Mouse (Mus musculus) fat pad, adult 2 months (tissue): ENCODE measurements at regions not wholly inside any gene's neighbourhood (a gene's known extent, or its start where the extent isn't known, plus 50 kb on each side); places are given as distances from the start of the nearest gene placed in this dataset.

Experiments used
- DNase-seq: peaks from one replicate; pipeline ENCODE4 v3.0.0-alpha.2; 2011; ENCODE audit warnings: low read depth, low spot score; ENCODE audit errors: extremely low read depth

- DNase-seq = no peak
Measured at GRCm38 (mm10) chr16:50859513-50859912, 268.6 kb upstream of the Ccdc54 start.

- DNase-seq = no peak
Measured at GRCm38 (mm10) chr16:50852081-50852480, 261.1 kb upstream of the Ccdc54 start.

- DNase-seq = peak; percentile 67
Measured at GRCm38 (mm10) chr16:50847693-50848092, 256.7 kb upstream of the Ccdc54 start.

GRCm38 (mm10) chr16:50846505-50846904 lies 255.6 kb upstream of the Ccdc54 start:
- no peak for DNase-seq

- no peak for DNase-seq
Measured at GRCm38 (mm10) chr16:50841677-50842580, 251.0 kb upstream of the Ccdc54 start.

- DNase-seq = no peak
Measured at GRCm38 (mm10) chr16:50841205-50841604, 250.3 kb upstream of the Ccdc54 start.

- DNase-seq = no peak
Measured at GRCm38 (mm10) chr16:50839665-50840064, 248.7 kb upstream of the Ccdc54 start.

GRCm38 (mm10) chr16:50837416-50837815 lies 246.5 kb upstream of the Ccdc54 start:
- DNase-seq = no peak

GRCm38 (mm10) chr16:50836457-50836856 lies 245.5 kb upstream of the Ccdc54 start:
- no peak for DNase-seq

GRCm38 (mm10) chr16:50833357-50833756 lies 242.4 kb upstream of the Ccdc54 start:
- DNase-seq = no peak

GRCm38 (mm10) chr16:50822352-50822751 lies 231.4 kb upstream of the Ccdc54 start:
- no peak for DNase-seq

GRCm38 (mm10) chr16:50814626-50815025 lies 223.7 kb upstream of the Ccdc54 start:
- DNase-seq = peak; percentile 78

GRCm38 (mm10) chr16:50799145-50799794 lies 208.3 kb upstream of the Ccdc54 start:
- no peak for DNase-seq

GRCm38 (mm10) chr16:50798095-50798494 lies 207.1 kb upstream of the Ccdc54 start:
- no peak for DNase-seq

GRCm38 (mm10) chr16:50792960-50793359 lies 202.0 kb upstream of the Ccdc54 start:
- DNase-seq = no peak

- no peak for DNase-seq
Measured at GRCm38 (mm10) chr16:50792506-50792905, 201.6 kb upstream of the Ccdc54 start.

- no peak for DNase-seq
Measured at GRCm38 (mm10) chr16:50788702-50789101, 197.7 kb upstream of the Ccdc54 start.

GRCm38 (mm10) chr16:50786199-50786598 lies 195.2 kb upstream of the Ccdc54 start:
- DNase-seq = no peak

GRCm38 (mm10) chr16:50785384-50785783 lies 194.4 kb upstream of the Ccdc54 start:
- DNase-seq = peak; percentile 43

- no peak for DNase-seq
Measured at GRCm38 (mm10) chr16:50784651-50785228, 193.8 kb upstream of the Ccdc54 start.

- no peak for DNase-seq
Measured at GRCm38 (mm10) chr16:50783784-50784650, 193.1 kb upstream of the Ccdc54 start.
